Mouse (Mus musculus) brain, embryonic 14.5 days (tissue): ENCODE data around the gene Gdpd2. TPM values are rescaled to one million over a fixed set of nuclear protein-coding genes. Genes with fewer than 3 reads are reported as not detected.

Experiments
- DNase-seq: peaks from one replicate; pipeline ENCODE4 v3.0.0-alpha.2; 2011; ENCODE audit warnings: low read depth
- CTCF ChIP-seq: fragments of 200-500 bp; IDR thresholded peaks from 2 replicates; pipeline ENCODE4 v1.5.1; 2012; ENCODE audit warnings: inconsistent platforms, mild to moderate bottlenecking, moderate library complexity, borderline replicate concordance; ENCODE audit not compliant: insufficient read depth, insufficient read length; ENCODE audit errors: extremely low read depth
- POLR2A ChIP-seq: fragments of 200-500 bp; IDR thresholded peaks from 2 replicates; pipeline ENCODE4 v1.6.1; 2012; ENCODE audit warnings: mild to moderate bottlenecking, inconsistent platforms, borderline replicate concordance; ENCODE audit not compliant: poor library complexity, insufficient read depth, insufficient read length, severe bottlenecking; ENCODE audit errors: extremely low read depth
- polyA plus RNA-seq: library from polyadenylated mRNA; depleted of rRNA; stranded (reverse); fragments of >200 nt; gene quantifications from 2 replicates; pipeline ENCODE4 v1.2.3, GENCODE M21; 2012; rRNA removed

Gene Gdpd2
- polyA plus RNA-seq: 51.1 and 52.8 TPM in 2 replicates

DNA sequence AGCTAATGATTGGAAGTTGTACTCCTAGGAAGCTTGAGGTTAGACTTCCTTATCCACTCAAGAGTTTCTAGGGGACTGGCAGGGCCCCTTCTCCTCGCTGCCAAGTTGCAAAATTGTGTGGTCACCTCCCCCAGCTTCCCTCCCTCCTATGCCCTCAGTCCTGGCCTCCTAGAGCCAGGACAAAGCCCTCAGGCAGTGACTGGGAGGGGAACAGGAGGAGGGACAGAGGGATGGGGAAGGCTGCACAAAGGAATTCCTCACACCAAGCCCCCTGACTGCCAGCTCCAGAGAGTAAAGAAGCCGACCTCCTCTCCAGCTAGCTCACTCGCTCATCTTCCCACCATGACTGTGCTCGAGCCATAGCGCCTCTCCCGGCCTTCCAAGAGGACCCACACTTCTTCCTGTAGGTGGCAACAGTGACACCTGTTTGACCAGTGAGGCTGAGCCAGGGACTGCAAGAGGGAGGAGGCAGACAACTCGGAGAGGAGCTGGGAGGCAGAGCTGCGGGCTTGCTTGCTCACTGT is at the start of gene Gdpd2:
Gene Gdpd2 (plus strand): TSS at position 209 of the 524 bp plus-strand sequence.
- TF ChIP-seq CTCF (peak; percentile 35; the same call in 1 of the 2 replicates), POLR2A (no peak)
- DNase-seq: peak; percentile 82

DNA sequence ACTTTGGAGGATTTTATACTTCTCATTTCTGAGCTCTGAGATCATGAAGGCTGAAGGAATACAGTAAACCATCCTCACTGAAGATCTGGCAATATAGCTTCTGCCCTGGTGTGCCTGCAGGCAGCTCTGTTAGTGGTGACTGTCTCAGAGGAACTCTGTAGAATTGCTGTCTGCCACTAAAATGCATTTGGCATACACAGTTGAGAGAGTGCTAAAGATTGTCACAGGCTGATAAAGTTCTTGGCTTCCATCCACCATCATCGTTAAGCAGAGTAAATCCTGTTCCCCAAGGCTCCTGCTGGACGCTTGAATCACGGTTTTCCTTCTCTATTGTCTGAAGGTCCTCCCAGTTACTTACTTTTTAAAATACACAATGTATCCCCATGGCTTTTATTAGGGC is 43.1 kb upstream of the Gdpd2 start:
- DNase-seq: peak; percentile 40
- TF ChIP-seq CTCF (no peak), POLR2A (no peak)

DNA sequence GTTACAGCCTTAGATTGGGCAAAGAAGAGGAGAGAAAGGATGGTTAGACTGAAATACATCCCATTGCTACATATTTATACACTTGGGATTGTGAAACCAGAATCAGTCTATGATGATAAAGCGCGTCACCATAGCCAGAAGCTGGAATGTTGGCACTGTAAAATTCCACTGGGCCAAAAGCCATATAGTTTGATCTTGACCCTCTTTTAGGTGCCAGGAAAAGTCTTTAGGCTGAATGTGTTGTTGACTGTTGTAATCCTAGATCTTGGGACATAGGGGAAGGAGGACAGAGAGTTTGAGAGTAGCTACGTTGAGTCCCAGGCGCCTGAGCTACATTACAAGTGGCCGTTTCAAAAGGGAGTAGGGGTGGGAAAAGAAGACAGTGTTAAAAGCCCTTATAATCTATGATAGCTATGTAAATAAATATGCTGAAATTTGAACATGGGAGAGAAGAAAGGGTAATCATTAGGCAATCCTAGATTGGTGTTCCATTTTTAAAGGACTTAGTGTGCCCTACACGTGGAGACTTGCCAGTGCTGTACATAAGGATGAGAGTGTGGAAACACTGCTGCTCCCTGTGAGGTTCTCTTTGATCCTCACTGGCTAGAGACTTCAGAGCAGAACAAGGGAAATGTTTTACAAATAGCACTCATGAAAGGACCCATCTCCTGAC is 42.2 kb upstream of the Gdpd2 start:
- no peak for DNase-seq
- TF ChIP-seq POLR2A: no peak
- TF ChIP-seq CTCF: no peak

DNA sequence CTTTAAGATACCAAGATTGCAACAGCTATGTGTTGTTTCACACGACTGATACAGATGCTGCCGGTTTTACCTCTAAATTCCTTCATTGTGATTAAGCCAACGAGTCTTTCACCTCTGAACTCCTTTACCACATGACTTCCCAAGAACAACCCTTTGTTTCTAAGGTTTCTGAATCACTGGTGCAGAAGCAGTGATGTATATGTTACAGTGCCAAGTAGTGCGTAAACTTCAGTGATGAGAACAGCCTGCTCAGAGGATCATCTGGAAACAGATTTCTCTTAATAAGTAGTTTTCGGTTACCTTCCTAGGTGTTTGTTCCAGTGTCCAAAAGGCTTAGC is 41.7 kb upstream of the Gdpd2 start:
- TF ChIP-seq POLR2A (no peak), CTCF (no peak)

GRCm38 (mm10) chrX:100696776-100697175 is 32.9 kb upstream of the Gdpd2 start:
- no peak for TF ChIP-seq POLR2A

More for the DNA sequence above, 41.7 kb upstream of the Gdpd2 start:
- no peak for DNase-seq

GRCm38 (mm10) chrX:100708032-100708431 is 21.6 kb upstream of the Gdpd2 start:
- DNase-seq: no peak
- TF ChIP-seq POLR2A (no peak), CTCF (no peak)

More at GRCm38 (mm10) chrX:100696776-100697175, 32.9 kb upstream of the Gdpd2 start:
- no peak for DNase-seq

- TF ChIP-seq POLR2A: no peak
- TF ChIP-seq CTCF: no peak
- no peak for DNase-seq
These were observed 13.5 kb upstream of the Gdpd2 start for GRCm38 (mm10) chrX:100716173-100716572.

GRCm38 (mm10) chrX:100728947-100729346 is 726 bp upstream of the Gdpd2 start:
- peak; percentile 88 for DNase-seq
- no peak for TF ChIP-seq POLR2A
- no peak for TF ChIP-seq CTCF

- no peak for TF ChIP-seq POLR2A
- TF ChIP-seq CTCF: no peak
- no peak for DNase-seq
These were observed 593 bp downstream of the Gdpd2 start for GRCm38 (mm10) chrX:100730266-100730665.

DNA sequence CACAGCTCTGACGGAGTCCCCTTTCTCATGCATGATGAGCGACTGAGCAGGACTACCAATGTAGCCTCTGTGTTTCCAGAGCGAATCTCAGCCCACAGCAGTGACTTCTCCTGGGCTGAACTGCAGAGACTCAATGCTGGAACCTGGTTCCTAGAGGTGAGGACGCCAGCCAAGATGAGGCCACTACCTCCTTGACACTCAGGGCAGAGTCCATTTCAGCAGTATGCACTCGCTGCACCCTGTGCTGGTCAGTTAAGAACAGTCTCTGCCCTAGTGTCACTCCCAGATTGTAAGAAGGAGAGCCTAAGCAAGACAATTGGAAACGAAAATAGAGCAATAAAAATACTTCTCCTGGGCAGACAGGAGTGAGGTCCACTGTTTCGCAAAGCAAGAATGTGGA is 4.7 kb downstream of the Gdpd2 start:
- DNase-seq: no peak
- no peak for TF ChIP-seq CTCF

- DNase-seq: peak; percentile 71
- no peak for TF ChIP-seq POLR2A
- peak; percentile 66; the same call in 1 of the 2 replicates for TF ChIP-seq CTCF
These were observed 9.2 kb downstream of the Gdpd2 start for GRCm38 (mm10) chrX:100738918-100739317.

DNA sequence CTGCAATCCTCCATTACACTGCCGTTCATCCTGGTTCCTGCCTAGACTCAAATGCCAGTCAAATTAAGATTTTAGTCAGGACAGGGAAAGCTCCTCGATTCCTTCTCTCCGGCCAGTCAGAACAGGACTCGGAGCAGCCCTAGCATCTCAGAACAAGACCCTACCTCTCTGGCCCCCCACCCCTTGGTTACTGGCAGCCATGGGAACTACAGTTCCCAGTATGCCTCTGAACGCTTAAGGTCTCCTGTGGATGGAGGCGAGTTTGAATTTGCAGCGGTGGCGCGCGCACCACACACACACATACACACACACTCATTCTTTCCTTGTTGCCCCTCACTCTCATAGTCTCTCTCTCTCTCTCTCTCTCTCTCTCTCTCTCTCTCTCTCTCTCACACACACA is 9.8 kb downstream of the Gdpd2 start:
- TF ChIP-seq CTCF: no peak
- no peak for TF ChIP-seq POLR2A
- peak; percentile 62 for DNase-seq

- TF ChIP-seq POLR2A (no peak), CTCF (no peak)
- DNase-seq: no peak
These were observed 11.1 kb downstream of the Gdpd2 start for GRCm38 (mm10) chrX:100740785-100741184.

- peak; percentile 89 for DNase-seq
These were observed 12.3 kb downstream of the Gdpd2 start for GRCm38 (mm10) chrX:100741940-100742339.

More at GRCm38 (mm10) chrX:100741940-100742339, 12.3 kb downstream of the Gdpd2 start:
- TF ChIP-seq CTCF (peak; percentile 70), POLR2A (no peak)
